Mouse (Mus musculus) T-helper 2 cell (primary cell): ENCODE data around the gene Ddx49.

Source experiments
- in situ Hi-C: fragments of 300-600 bp; cut with MboI, MseI; formaldehyde crosslinking; loops from one replicate; pipeline ENCODE4 v1.15.1; 2025; ENCODE audit warnings: high pct_unique_total_duplicates

Gene Ddx49

DNA sequence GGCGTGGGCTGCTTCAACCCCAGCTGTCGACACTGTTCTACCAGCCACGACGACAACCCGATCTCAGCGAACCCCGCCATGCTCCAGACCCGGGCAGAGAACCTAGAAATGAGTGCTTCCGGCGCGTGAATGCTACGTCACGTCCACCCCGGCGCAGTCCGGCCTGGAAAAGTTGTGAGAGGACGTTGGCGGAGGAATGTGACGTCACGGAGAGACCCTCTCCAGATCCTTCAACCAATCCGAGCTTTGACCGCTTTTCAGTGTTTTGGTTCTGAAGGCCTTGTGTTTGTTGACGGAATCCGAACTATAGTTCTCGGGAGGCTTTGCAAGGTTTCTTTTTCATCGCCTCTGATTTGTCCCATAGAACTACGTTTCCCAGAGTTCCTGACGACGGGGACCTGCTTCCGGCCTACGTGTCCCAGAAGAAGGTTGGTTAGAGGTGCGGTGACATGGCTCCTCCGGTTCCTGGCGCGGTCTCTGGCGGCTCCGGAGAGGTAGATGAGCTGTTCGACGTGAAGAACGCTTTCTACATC, at the start of gene Ddx49, which contains the start of gene Cope:
Gene Ddx49 (minus strand): TSS at position 132 of the 533 bp plus-strand sequence.
Gene Cope (plus strand): TSS at position 161 of the 533 bp plus-strand sequence.
- in situ Hi-C loops, result no loop called here

- in situ Hi-C loops, result loop anchor here (25.0 kb wide), 1 partner anchor 1110 kb away; the partner anchor contains the start of genes Abhd8, Dda1 and Mrpl34
These were observed 49.7 kb upstream of the Ddx49 start for GRCm38 (mm10) chr8:70352000-70352384.

- in situ Hi-C loops, result loop anchor here (25.0 kb wide), 1 partner anchor 1111 kb away; the partner anchor contains the start of genes Abhd8, Dda1 and Mrpl34
These were observed 49.0 kb upstream of the Ddx49 start for GRCm38 (mm10) chr8:70351035-70351999.

- in situ Hi-C loops, result no loop called here
These were observed 45.7 kb upstream of the Ddx49 start for GRCm38 (mm10) chr8:70347860-70348420.

DNA sequence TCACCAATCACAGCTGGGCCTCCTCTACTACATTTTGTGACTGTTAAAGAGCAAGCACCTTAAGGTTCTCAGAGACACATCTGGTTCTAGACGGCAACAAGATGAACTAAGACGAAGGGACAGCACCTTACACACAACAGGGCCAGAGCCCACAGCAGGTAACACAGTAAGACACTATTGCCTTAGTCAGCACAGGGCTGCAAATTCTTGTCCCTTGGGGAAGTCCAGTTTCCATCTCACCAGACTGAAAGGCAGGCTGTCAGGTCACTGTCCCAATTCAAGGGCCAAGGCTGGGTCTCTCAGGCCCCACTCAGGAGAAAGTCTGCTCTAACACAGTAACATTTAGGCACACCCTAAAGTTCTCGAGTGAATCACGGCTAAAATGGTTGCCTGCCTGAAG, 45.2 kb upstream of the Ddx49 start:
- in situ Hi-C loops, result no loop called here

- in situ Hi-C loops, result no loop called here
These were observed 42.0 kb upstream of the Ddx49 start for GRCm38 (mm10) chr8:70344279-70344678.

- in situ Hi-C loops, result no loop called here
These were observed 41.4 kb upstream of the Ddx49 start for GRCm38 (mm10) chr8:70343696-70344095.

GRCm38 (mm10) chr8:70343076-70343475, 40.8 kb upstream of the Ddx49 start:
- in situ Hi-C loops, result no loop called here

DNA sequence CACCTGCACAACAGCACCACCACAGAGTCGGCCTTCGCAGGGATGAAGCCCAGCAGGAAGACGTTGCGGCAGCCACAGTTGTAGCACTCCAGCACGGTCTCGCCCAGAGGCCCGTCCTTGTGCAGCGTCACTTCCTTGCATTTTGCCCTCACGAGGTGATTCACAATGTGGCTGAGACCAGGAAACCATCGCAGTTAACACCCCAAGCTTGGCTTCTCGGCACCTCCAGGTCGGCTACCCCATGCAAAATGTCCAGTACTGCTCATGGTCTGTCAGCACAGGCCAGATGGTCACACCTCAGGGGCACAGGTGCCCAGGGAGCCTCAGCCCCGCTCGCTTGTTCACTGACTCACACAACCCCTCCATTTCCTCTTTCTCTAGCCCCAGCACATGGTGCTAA, 39.7 kb upstream of the Ddx49 start:
- in situ Hi-C loops, result no loop called here

- in situ Hi-C loops, result no loop called here
These were observed 38.4 kb upstream of the Ddx49 start for GRCm38 (mm10) chr8:70340659-70341058.

DNA sequence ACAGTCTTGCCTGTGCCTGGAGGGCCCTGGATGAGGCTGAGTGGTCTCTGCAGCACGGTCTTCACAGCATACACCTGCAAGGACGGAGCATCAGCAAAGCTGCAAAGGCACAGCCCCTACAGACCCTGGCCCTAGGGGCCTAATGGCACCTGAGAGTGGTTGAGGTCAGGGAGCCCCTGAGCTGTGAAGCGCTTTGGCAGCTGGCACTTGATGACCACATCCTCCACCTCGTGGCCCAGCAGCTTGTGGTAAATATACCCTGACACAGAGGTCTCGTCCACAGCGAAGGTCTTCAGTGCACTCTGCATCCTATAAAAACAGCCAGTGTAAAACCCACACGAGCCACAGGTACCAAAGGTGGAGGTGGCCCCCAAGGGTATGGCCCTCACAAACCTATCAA, 36.6 kb upstream of the Ddx49 start:
- in situ Hi-C loops, result no loop called here

- in situ Hi-C loops, result no loop called here
These were observed 30.6 kb upstream of the Ddx49 start for GRCm38 (mm10) chr8:70332878-70333202.

DNA sequence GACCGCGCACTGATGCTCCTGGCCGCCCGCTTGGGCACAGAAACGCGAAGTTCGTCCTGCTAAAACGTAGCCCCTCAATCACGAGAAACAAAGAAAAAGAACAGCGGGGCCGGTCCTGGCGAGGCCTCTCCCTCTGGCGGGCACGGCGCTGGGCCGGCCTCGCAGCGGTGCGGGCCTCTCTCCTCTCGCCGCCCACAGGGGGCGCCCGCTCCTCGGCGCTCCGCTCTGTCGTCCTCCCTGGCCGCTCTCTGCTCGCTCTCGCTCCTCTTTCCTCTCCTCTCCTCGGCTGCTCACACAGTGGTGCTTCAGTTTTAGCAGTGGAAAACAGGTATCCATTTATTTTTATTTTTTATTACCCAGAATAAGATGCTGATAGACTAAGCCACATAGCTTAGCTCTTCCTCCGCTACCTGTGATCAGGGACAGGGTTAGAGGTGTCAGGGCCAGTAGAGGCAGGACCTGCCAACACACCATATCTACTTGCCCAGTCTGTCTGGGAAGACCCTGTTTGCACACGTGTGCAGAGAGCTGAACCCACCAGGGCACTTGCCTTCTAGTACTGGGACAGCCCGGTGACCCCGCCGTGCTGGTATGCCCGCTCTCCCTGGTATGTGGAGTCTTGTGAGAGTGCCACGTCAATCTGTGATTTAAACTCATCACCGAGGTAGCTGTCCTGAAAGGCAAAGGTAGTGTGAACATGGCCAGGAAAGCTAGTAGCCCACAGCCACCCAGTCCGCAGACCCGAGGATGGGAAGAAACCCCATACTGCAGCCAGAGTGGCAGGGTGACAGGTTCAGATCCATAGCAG, 30.0 kb upstream of the Ddx49 start:
- in situ Hi-C loops, result no loop called here

DNA sequence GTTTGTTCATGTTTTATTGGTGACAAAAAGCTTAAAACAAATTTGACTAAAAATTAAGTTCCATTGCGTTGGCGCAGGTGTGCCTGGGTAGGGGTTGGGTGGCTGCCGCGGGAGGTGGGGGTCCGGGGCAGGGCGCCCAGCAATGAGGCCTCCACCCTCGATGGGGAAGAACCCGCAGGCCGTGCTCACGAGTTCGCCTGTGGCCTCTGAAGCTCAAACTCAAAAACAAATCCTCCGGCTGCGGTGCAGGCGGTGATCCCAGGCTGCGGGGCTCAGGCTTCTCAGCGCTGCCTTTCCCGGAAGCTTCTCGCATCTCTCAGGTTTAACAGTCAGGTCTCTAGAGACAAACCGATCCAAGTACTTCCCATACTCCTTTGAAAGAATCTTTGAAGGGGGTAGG, 29.2 kb upstream of the Ddx49 start:
- in situ Hi-C loops, result no loop called here

GRCm38 (mm10) chr8:70330741-70331364, 28.6 kb upstream of the Ddx49 start:
- in situ Hi-C loops, result no loop called here

- in situ Hi-C loops, result no loop called here
These were observed 27.8 kb upstream of the Ddx49 start for GRCm38 (mm10) chr8:70329835-70330740.

DNA sequence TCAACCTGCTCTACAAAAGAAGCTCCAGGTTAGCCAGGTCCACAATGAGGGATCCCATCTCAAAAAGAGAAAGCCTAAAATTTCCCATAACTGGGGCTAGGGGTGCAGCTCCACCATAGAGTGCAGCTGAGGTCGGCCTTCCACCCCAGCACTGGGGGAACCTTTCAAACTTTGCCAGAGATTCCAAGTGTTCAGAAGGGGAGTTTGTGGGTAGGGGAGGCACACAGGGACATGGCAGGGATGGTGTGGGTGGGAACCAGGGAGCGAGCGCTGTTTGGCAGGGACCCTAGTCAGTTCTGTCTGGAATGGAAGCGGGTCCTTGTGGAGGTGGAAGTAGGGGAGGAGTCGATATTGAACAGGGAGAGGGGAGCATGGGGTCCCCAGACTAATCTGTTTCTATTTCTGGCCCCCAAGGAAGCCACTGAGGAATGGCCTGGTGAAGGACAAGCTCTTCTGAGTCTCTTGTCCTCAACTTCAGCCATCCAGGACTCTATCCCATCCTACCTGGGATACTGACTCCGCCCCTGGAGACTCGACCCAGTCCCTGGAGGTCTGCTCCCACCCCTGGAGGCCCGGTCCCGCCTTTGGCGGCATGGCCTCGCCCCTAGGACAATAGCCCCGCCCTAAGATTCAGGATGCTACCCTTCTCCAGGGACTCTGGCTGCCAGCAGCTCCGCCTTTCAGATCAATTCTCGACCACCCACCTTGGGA, 27.0 kb upstream of the Ddx49 start, which contains the start of gene Gdf1:
Gene Gdf1 (plus strand): TSS at position 694 of the 711 bp plus-strand sequence.
- in situ Hi-C loops, result no loop called here

DNA sequence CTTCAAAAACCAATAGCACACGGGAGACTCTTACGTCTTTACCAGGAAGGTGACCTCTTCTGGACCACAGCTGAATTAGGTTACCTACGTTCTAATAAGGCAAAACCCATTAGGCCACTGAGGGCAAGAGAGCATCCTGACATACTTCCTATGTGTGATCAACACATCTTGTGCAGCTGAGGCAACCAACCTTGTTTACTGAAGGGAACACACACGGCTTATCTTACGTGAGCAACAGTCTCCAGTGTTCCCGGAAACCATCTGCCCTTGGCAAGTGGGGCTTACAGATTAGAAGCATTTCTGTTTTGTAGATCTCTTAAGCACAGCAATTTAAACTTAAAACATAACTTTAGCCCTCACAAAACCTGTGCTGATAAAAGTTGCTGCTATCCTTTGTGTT, 25.2 kb upstream of the Ddx49 start:
- in situ Hi-C loops, result no loop called here

DNA sequence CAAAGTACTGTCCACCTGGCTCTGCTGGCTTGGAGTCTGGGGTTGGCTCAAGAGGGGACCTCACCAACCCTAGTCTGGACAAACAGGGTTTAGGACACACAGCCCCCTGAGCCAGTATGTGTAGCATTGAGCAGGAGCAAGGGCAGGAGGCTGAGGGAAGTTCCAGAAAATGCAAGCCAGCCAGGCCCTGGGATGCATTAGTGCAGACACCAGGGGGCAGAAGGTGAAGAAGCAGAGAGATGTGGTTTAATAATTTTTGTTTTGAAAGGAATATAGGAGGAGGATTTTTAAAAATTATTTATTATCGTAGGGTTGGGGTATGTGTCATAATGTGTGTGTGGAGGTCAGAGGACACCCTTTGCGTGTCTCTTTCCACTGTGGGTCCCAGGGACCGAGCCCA, 21.4 kb upstream of the Ddx49 start:
- in situ Hi-C loops, result no loop called here

DNA sequence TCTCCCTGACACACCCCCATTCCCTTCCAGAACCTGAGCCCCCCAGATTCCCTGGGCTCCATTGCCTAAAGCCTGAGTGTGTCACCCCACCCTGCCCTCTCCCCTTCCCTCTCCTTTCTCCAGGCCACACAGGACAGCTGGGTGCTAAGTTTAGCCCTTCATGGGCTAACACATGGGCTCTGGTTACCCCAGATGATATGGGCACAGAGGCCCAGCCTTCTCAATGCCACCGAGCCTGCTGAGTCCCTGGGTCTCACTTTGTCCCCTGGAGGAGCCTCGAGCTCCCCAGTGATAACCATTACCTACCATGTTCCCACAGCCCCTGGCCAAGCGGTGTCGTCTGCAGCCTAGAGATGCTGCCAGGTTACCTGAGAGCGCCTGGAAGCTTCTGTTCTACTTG, 15.6 kb upstream of the Ddx49 start:
- in situ Hi-C loops, result no loop called here
